Mouse (Mus musculus) adrenal gland, postnatal 4 days (tissue): ENCODE data around the gene Zfp961. TPM values are rescaled to one million over a fixed set of nuclear protein-coding genes. Genes with fewer than 3 reads are reported as not detected.

Experiments used
- DNase-seq, 2 experiments: peaks; one replicate each; pipeline ENCODE4 v3.0.0; 2021 to 2022; ENCODE audit warnings: low spot score in 2 of 2, mixed read lengths in 2 of 2
- total RNA-seq, 2 experiments: library from RNA; stranded (reverse); gene quantifications; 2 replicates each; pipeline ENCODE4 v1.2.3; 2021

The Zfp961 gene
- total RNA-seq, 2 experiments from 2014 or later = 32.9 to 33.4 TPM

GRCm38 (mm10) chr8:71960483-71960882 is 9.6 kb downstream of the Zfp961 start:
- DNase-seq = no peak

- no peak for DNase-seq
Measured at GRCm38 (mm10) chr8:71961796-71962195, 11.0 kb downstream of the Zfp961 start.

DNA sequence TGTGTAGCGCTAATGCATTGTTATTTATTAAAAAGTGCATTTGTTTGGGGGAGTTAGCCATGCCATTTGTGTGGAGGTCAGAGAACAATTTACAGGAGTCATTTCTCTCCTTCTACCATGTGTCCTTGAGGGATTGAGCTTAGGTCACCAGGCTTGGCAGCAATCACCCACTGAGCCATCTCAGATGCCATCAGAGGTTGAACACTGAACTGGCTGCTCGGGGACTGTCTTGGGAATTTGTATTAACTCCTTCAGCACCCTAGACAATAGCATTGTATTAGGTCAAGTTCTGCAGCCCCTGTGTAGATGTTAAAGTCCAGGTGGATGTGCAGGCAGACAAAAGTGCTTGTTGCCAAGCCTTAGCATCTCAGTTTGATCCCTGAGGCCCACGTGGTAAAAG is 13.2 kb downstream of the Zfp961 start:
- no peak for DNase-seq

DNA sequence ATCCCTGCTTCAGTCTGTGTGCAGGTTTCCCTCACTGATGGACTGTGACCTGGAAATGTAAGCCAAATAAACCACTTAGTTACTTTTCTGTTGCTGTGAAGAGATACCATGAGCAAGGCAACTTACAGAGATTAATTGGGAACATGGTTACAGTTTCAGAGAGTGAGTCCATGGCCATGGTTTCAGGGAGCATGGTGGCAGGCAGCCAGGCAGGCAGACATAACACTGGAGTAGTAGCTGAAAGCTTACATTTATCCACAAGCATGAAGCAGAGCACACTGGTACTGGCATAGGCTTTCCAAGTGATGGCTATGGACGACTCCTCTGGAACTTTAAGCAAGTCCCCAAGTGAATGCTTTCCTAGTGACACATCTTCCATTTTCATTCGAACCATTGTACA is 14.3 kb downstream of the Zfp961 start:
- DNase-seq = no peak

GRCm38 (mm10) chr8:71966411-71966810 is 15.6 kb downstream of the Zfp961 start:
- no peak for DNase-seq

DNA sequence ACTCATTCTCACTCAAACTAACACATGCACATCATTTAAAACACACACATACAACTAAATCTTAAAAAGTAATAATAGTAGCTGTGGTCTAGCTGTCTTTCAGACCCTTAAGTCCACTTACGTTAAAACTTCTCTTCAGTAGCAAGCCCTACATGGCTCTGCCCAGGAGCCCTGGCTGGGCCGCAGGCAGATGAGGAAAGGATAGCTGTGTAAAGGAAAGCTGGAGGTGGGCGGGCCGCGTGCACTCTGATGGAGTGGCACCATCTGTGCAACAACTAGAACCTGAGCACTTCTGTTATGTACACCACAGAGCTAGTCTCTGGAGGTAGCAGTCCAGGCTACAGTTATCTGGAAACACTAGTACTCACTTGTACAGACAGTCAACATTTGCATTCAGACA is 16.4 kb downstream of the Zfp961 start:
- no peak for DNase-seq

DNA sequence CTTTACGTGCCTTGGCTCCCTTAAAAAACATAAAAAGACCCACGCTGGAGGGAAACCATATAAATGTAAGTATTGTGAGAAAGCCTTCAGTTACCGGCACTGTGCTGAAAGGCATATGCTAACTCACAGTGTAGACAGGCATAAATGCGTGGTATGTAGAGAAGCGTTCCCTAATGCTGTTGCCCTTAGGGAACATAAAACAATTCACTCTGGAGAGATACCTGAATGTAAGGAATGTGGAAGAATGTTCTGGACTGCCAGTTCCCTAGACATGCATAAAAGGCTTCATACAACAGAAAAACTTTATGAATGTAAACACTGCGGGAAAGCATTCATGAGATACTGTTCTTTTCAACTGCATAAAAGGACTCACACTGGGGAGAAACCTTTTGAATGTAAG is 17.3 kb downstream of the Zfp961 start:
- no peak for DNase-seq

DNA sequence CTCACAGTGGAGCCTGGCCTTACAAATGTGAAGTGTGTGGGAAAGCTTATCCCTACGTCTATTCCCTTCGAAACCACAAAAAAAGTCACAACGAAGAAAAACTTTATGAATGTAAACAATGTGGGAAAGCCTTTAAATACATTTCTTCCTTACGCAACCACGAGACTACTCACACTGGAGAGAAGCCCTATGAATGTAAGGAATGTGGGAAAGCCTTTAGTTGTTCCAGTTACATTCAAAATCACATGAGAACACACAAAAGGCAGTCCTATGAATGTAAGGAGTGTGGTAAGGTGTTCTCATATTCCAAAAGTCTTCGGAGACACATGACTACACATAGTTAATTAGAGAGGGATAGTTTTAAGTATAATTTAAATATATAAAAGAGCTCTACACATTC is 17.8 kb downstream of the Zfp961 start:
- no peak for DNase-seq

DNA sequence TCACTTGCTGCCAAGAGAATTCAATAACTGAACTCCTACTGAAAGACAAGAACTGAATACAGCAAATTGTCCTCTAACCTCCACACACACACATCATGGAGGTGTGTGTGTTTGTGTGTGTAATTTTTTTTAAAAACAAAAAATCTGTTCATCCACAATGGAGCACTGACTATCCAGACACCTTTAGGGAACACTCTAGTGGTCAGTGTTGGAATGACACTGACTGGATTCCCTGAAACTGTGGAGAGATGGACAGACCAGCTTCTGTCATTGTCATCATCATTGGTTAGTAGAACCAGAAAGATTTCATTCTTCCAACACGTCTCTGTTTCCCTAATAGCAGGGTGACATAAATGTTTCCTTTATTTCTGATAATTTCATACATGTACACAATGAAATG is 21.1 kb downstream of the Zfp961 start:
- DNase-seq = no peak

GRCm38 (mm10) chr8:71974211-71974610 is 23.4 kb downstream of the Zfp961 start:
- no peak for DNase-seq

DNA sequence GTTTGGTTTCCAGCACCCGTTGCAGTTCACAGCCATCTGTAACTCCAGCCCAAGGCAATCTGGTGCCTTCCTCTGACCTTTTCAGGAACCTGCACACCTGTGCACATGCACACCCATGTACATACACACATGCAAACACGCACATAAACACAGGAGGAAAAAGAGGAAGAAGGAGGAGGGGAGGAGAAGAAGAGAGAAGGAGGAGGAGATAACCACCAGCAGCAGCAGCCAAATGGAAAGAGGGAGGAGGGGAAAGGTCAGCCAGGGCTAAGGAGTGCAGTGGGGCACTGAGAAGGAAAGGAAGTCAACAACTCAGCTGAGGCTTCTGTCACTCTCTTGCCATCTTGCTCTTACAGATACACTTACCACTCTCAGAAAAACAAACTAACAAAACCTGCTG is 30.2 kb downstream of the Zfp961 start:
- no peak for DNase-seq

- DNase-seq = no peak
Measured at GRCm38 (mm10) chr8:71981456-71981855, 30.6 kb downstream of the Zfp961 start.

DNA sequence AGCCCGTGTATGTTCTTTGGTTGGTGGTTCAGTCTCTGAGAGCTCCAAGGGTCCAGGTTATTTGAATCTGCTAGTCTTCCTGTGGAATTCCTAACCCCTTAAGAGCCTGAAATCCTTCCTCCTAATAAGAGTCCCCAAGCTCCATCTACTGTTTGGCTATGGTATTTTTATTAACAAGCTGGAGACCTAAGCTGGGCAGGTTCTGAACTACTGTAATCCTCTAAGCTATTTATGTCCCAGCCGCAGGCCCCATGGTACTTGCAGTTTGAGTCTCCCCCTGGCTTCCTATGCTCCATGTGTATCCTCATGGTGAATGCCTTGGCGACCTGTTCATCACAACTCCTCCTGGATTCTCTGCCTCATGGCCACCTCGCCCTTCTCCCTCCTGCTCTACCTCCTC is 33.8 kb downstream of the Zfp961 start:
- no peak for DNase-seq

GRCm38 (mm10) chr8:71988110-71988866 is 37.5 kb downstream of the Zfp961 start:
- DNase-seq = peak in 1 of 2 experiments; percentile 27

DNA sequence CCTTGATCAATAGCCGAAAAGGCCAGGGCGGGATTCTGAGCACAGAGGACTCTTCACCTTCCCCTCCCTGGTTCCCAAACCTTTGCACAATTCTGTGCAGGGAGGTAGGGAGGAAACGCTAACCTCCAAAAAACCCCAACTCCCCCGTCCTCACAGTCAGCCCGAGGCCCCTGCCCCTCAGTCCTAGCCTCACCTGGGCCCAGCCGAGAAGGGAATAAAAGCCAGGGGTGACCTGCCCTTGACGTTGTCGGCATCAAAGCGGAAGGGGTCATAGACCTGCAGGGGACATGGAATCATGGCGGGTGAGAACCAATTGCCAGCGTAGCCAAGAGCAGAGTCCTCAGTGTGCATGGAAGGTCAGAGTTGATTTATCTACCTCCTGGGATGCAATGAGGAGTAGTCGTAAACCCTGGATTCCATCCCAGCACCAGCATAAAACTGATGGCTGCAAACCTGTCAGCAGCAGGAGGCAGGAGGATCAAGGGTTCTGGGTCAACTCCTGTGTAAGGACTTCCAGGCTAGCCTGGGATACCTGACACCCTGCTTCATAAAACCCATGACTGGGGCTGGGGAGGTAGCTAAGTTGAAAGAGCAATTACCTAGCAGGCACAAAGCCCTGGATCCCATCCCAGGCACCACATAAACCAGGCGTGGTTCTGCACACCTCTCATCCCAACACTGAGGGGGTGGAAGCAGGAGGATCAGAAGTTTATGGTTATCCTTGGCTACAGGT is 38.2 kb downstream of the Zfp961 start:
- no peak for DNase-seq

DNA sequence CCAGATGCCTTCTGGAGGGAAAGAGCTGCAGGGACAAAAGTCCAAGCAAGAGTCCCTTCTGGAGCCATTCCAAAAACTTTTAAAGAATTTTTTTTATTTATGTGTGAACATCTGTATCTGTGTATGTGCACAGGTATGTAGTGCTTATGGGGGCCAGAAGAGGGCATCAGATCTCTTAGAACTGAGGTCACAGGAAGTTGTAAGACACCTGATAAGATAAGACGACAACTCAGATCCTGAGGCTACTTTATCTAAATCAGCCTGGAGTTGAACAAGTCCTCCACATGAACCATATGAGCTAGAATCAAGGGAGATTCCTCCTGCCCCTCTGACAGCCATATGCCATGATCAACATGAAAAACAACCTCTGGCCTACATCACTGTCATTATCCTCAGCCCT is 48.6 kb downstream of the Zfp961 start:
- DNase-seq = no peak

DNA sequence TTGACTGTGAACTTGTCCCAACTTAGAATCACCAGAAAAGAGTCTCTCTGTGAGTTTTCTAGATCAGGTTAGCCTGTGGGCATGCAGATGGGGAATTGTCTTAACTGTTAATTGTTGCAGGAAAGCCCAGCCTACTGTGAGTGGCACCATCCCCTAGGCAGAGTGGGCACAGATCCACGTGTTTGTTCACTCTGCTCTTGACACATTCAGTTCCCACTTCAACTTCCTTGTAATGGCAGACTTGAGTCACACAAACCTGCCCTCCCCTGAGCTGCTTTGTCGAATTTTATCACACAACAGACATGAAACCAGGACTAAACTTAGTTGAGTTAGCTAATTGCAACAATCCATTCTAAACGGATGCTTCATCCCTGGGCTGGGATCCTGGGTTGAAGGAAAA is 49.4 kb downstream of the Zfp961 start:
- no peak for DNase-seq

GRCm38 (mm10) chr8:72002942-72003341 is 52.1 kb downstream of the Zfp961 start:
- no peak for DNase-seq

DNA sequence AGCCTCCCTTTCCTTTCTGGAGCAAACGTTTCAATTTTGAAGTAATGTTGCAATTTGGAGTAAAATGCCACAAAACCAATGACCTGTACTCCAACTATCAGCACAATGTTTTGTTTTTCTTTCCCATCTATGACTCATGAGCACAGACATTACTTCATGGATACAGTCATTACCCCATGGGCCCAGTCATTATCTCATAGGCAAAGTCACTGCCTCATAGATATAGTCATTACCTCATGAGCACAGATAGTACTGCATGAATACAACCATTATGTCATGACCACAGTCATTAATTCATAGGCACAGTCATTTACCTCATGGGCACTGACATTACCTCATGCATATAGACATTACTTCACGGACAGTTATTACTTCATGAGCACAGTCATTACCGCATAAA is 55.1 kb downstream of the Zfp961 start:
- DNase-seq = no peak

DNA sequence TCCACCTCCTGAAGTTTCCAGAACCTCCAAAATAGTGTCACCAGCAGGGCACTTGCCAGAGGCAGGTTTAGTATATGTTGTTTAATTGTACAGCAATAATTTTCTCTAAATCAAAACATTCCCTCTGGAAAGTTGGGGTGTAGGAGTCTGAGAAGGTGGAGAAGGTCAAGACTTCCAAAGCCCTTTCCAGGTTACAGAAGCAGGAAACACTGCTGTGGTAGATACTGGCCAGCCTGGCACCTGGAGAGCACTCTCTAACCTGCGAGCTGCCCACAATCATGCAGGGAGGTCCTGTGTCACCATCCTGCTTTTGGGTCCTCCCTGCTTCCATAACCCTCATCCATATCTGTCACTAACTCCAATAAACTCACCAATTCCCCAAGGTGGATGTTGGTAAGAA is 55.9 kb downstream of the Zfp961 start:
- DNase-seq = no peak

DNA sequence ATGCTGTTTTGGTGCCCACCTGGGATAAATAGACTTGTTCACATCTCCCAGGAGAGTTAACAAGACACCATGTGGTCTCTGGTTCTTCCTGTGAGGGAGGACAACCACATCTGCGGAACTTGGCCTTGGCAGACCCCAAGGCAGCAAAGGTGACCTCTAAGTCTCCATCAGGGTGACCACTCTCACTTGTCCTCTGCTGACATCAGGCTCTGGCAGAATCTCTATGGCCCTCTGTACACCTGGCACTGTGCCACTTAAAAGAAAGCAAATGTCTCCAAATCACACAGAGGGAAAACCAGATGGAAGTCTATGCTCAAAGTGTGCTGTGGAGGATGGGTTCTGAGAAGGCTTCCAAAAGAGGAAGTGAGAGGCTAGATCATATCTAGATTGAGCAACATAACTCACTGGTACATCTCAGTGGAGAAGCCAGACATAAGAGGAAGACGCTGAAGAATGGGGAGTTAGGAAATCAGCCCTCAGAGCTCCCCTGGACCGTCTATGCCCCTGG is 57.4 kb downstream of the Zfp961 start:
- no peak for DNase-seq

- DNase-seq = no peak
Measured at GRCm38 (mm10) chr8:72009473-72009872, 58.6 kb downstream of the Zfp961 start, which contains the start of gene Cyp4f18. Gene Cyp4f18 (minus strand): TSS chr8:72009626.
